Mouse (Mus musculus) liver, adult 2 months (tissue): ENCODE results near the gene Brd2.

Source experiments
- CTCF ChIP-seq: fragments of 200-500 bp; IDR thresholded peaks from 2 replicates; pipeline ENCODE4 v1.5.1; 2011; ENCODE audit warnings: low read depth, low read length, control low read depth
- POLR2A ChIP-seq: fragments of 200-500 bp; IDR thresholded peaks from 2 replicates; pipeline ENCODE4 v1.6.1; 2011; ENCODE audit warnings: low read length, control low read depth; ENCODE audit not compliant: insufficient read depth; ENCODE audit errors: extremely low read depth

DNA sequence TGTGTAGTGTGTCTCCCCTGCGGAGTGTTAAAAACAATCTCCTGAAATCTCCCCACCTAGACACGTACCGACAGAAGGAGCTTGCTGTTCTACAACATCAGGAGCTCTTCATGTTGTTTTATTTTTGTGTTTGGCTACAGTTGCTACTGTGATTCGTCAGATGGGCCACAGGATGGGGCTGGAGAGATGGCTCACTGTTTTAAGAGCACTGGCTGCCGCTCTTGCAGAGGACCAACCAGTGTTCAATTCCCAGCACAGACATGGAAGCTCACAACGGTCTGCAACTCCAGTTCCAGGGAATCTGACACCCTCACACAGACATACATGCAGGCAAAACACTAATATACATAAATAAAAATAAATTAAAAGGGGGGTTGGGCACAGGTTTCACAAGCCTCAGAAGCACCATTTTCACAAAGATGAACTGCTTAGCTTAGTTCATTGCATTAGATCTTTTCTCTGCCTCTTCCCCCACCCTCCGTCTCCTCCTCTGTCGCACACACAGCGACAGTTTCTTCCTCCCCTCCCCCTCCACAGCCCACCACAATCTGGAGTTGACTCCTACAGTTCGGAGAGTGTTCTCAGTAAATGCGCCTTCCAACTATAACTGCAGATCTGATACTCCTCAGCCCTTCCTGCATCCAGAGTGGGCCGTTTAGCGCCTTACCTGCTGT lies 6.0 kb upstream of the Brd2 start:
- no peak; the same call in 1 of the 2 replicates for TF ChIP-seq CTCF
- TF ChIP-seq POLR2A: no peak
